Mouse (Mus musculus): Measurements from ENCODE around the gene Ascc1. TPM values are rescaled to one million over a fixed set of nuclear protein-coding genes. Genes with fewer than 3 reads are reported as not detected.
A peak's percentile ranks its signal among the peaks of the same experiment; 100 is the strongest.

Gene Ascc1
- polyA plus RNA-seq, 1 experiment: 11.9 TPM

- 5% methylated on average over 5 of the region's 5 CpGs for WGBS
- DNase-seq (ENCODE audit: low read depth in 1 of 2, low spot score in 2 of 2): peak in 1 of 2 experiments; percentile 48
- no peak for TF ChIP-seq CTCF (IDR thresholded peaks at IDR 0.05; ENCODE audit: extremely low read depth, insufficient read depth, insufficient read length, insufficient replicate concordance)
- no peak for TF ChIP-seq POLR2A (IDR thresholded peaks at IDR 0.05; ENCODE audit: low read depth, low read length)
- Histone ChIP-seq H3K27ac (ENCODE audit: insufficient read depth, low read length) (peak overlapping the region; percentile 83), H3K36me3 (ENCODE audit: control insufficient read depth, insufficient read depth, low read length) (no peaks in the 10 kb centered on the region), H3K27me3 (ENCODE audit: control insufficient read depth, insufficient read depth, low read length) (no peaks in the 10 kb centered on the region), H3K4me1 (ENCODE audit: control insufficient read depth, insufficient read depth, insufficient read length) (peaks cover 22% of the 10 kb centered on the region; the same call in 1 of the 2 replicates), H3K4me3 (ENCODE audit: extremely low read depth, insufficient read depth, insufficient read length) (peak overlapping the region; percentile 29; the same call in 1 of the 2 replicates)
Measured at GRCm38 (mm10) chr10:60080601-60080981, 78.0 kb downstream of the Ascc1 start.

- peak overlapping the region; percentile 90 for H3K27ac ChIP-seq (ENCODE audit: insufficient read depth, low read length)
- no peaks in the 10 kb centered on the region for H3K27me3 ChIP-seq (ENCODE audit: control insufficient read depth, insufficient read depth, low read length)
- H3K4me1 ChIP-seq (ENCODE audit: control insufficient read depth, insufficient read depth, insufficient read length): peaks cover 22% of the 10 kb centered on the region; the same call in 1 of the 2 replicates
- DNase-seq (ENCODE audit: low read depth in 1 of 2, low spot score in 2 of 2): peak; percentile 27 to 40
- no peaks in the 10 kb centered on the region for H3K36me3 ChIP-seq (ENCODE audit: control insufficient read depth, insufficient read depth, low read length)
- H3K4me3 ChIP-seq (ENCODE audit: extremely low read depth, insufficient read depth, insufficient read length): peak overlapping the region; percentile 42
- WGBS: 14% methylated on average over 21 of the region's 21 CpGs
- TF ChIP-seq POLR2A (IDR thresholded peaks at IDR 0.05; ENCODE audit: low read depth, low read length) (no peak), CTCF (IDR thresholded peaks at IDR 0.05; ENCODE audit: extremely low read depth, insufficient read depth, insufficient read length, insufficient replicate concordance) (no peak)
Measured at GRCm38 (mm10) chr10:60080982-60081825, 78.6 kb downstream of the Ascc1 start.

GRCm38 (mm10) chr10:60081905-60082304 is 79.3 kb downstream of the Ascc1 start:
- no peak overlapping the region for H3K4me3 ChIP-seq (ENCODE audit: extremely low read depth, insufficient read depth, insufficient read length)
- no peak for DNase-seq (ENCODE audit: low read depth in 1 of 2, low spot score in 2 of 2)
- WGBS: 71% methylated on average over 5 of the region's 5 CpGs
- no peaks in the 10 kb centered on the region for H3K36me3 ChIP-seq (ENCODE audit: control insufficient read depth, insufficient read depth, low read length)
- no peaks in the 10 kb centered on the region for H3K27me3 ChIP-seq (ENCODE audit: control insufficient read depth, insufficient read depth, low read length)
- TF ChIP-seq CTCF (IDR thresholded peaks at IDR 0.05; ENCODE audit: extremely low read depth, insufficient read depth, insufficient read length, insufficient replicate concordance) (no peak), POLR2A (IDR thresholded peaks at IDR 0.05; ENCODE audit: low read depth, low read length) (no peak)
- peaks cover 22% of the 10 kb centered on the region; the same call in 1 of the 2 replicates for H3K4me1 ChIP-seq (ENCODE audit: control insufficient read depth, insufficient read depth, insufficient read length)
- H3K27ac ChIP-seq (ENCODE audit: insufficient read depth, low read length): peak overlapping the region; percentile 90

GRCm38 (mm10) chr10:60084065-60084464 is 81.5 kb downstream of the Ascc1 start:
- Histone ChIP-seq H3K4me1 (ENCODE audit: control insufficient read depth, insufficient read depth, insufficient read length) (peaks cover 22% of the 10 kb centered on the region; the same call in 1 of the 2 replicates), H3K4me3 (ENCODE audit: extremely low read depth, insufficient read depth, insufficient read length) (no peak overlapping the region), H3K36me3 (ENCODE audit: control insufficient read depth, insufficient read depth, low read length) (no peaks in the 10 kb centered on the region), H3K27ac (ENCODE audit: insufficient read depth, low read length) (no peak overlapping the region), H3K27me3 (ENCODE audit: control insufficient read depth, insufficient read depth, low read length) (no peaks in the 10 kb centered on the region)
- TF ChIP-seq POLR2A (IDR thresholded peaks at IDR 0.05; ENCODE audit: low read depth, low read length) (no peak), CTCF (IDR thresholded peaks at IDR 0.05; ENCODE audit: extremely low read depth, insufficient read depth, insufficient read length, insufficient replicate concordance) (no peak)
- WGBS: 85% methylated on average over 4 of the region's 4 CpGs
- no peak for DNase-seq (ENCODE audit: low read depth in 1 of 2, low spot score in 2 of 2)

GRCm38 (mm10) chr10:60092311-60092710 is 89.7 kb downstream of the Ascc1 start:
- H3K36me3 ChIP-seq (ENCODE audit: control insufficient read depth, insufficient read depth, low read length): no peaks in the 10 kb centered on the region
- H3K27me3 ChIP-seq (ENCODE audit: control insufficient read depth, insufficient read depth, low read length): no peaks in the 10 kb centered on the region
- WGBS: 93% methylated on average over 2 of the region's 2 CpGs
- no peak overlapping the region for H3K4me3 ChIP-seq (ENCODE audit: extremely low read depth, insufficient read depth, insufficient read length)
- DNase-seq (ENCODE audit: low read depth in 1 of 2, low spot score in 2 of 2): no peak
- no peak overlapping the region for H3K27ac ChIP-seq (ENCODE audit: insufficient read depth, low read length)
- TF ChIP-seq POLR2A (IDR thresholded peaks at IDR 0.05; ENCODE audit: low read depth, low read length) (no peak), CTCF (IDR thresholded peaks at IDR 0.05; ENCODE audit: extremely low read depth, insufficient read depth, insufficient read length, insufficient replicate concordance) (no peak)
- H3K4me1 ChIP-seq (ENCODE audit: control insufficient read depth, insufficient read depth, insufficient read length): no peaks in the 10 kb centered on the region

GRCm38 (mm10) chr10:60093751-60094150 is 91.1 kb downstream of the Ascc1 start:
- WGBS: 88% methylated on average over 2 of the region's 2 CpGs
- Histone ChIP-seq H3K4me3 (ENCODE audit: extremely low read depth, insufficient read depth, insufficient read length) (no peak overlapping the region), H3K27me3 (ENCODE audit: control insufficient read depth, insufficient read depth, low read length) (no peaks in the 10 kb centered on the region), H3K4me1 (ENCODE audit: control insufficient read depth, insufficient read depth, insufficient read length) (no peaks in the 10 kb centered on the region), H3K27ac (ENCODE audit: insufficient read depth, low read length) (no peak overlapping the region), H3K36me3 (ENCODE audit: control insufficient read depth, insufficient read depth, low read length) (no peaks in the 10 kb centered on the region)
- DNase-seq (ENCODE audit: low read depth in 1 of 2, low spot score in 2 of 2): no peak
- TF ChIP-seq CTCF (IDR thresholded peaks at IDR 0.05; ENCODE audit: extremely low read depth, insufficient read depth, insufficient read length, insufficient replicate concordance) (no peak), POLR2A (IDR thresholded peaks at IDR 0.05; ENCODE audit: low read depth, low read length) (no peak)

GRCm38 (mm10) chr10:60095558-60095957 is 93.0 kb downstream of the Ascc1 start:
- H3K27me3 ChIP-seq (ENCODE audit: control insufficient read depth, insufficient read depth, low read length): no peaks in the 10 kb centered on the region
- 98% methylated on average over 2 of the region's 2 CpGs for WGBS
- no peaks in the 10 kb centered on the region for H3K4me1 ChIP-seq (ENCODE audit: control insufficient read depth, insufficient read depth, insufficient read length)
- H3K4me3 ChIP-seq (ENCODE audit: extremely low read depth, insufficient read depth, insufficient read length): no peak overlapping the region
- DNase-seq (ENCODE audit: low read depth in 1 of 2, low spot score in 2 of 2): no peak
- H3K27ac ChIP-seq (ENCODE audit: insufficient read depth, low read length): no peak overlapping the region
- TF ChIP-seq POLR2A (IDR thresholded peaks at IDR 0.05; ENCODE audit: low read depth, low read length) (no peak), CTCF (IDR thresholded peaks at IDR 0.05; ENCODE audit: extremely low read depth, insufficient read depth, insufficient read length, insufficient replicate concordance) (no peak)
- no peaks in the 10 kb centered on the region for H3K36me3 ChIP-seq (ENCODE audit: control insufficient read depth, insufficient read depth, low read length)

All from spleen, adult 2 months (tissue).